Mouse (Mus musculus): ENCODE measurements around the gene Ccr9. TPM values are rescaled to one million over a fixed set of nuclear protein-coding genes. Genes with fewer than 3 reads are reported as not detected.

Ccr9 gene
- 0.10 and 0.12 TPM in 2 replicates for polyA plus RNA-seq (2012; rRNA removed)

GRCm38 (mm10) chr9:123678327-123679105, at the start of gene Ccr9, which contains the start of gene Slc6a20a:
Gene Ccr9, plus strand, starts transcription at chr9:123678439.
Gene Slc6a20a, minus strand, starts transcription at chr9:123678885.

GRCm38 (mm10) chr9:123632281-123632680, 46.0 kb upstream of the Ccr9 start, which contains the start of gene Slc6a20b:
Gene Slc6a20b, minus strand, starts transcription at chr9:123632565.

GRCm38 (mm10) chr9:123717186-123718008, 39.2 kb downstream of the Ccr9 start, which contains the start of gene Lztfl1:
Gene Lztfl1, minus strand, starts transcription at chr9:123717697.

GRCm38 (mm10) chr9:123806267-123806666, 128.0 kb downstream of the Ccr9 start, which contains the start of gene Cxcr6:
Gene Cxcr6, plus strand, starts transcription at chr9:123806475.

Other genes with a start within 250 kb of the Ccr9 start
- 8.7 and 9.5 TPM in 2 replicates for gene Limd1, start 199.7 kb upstream of the Ccr9 start, polyA plus RNA-seq (2012; rRNA removed)
- gene Sacm1l, start 148.7 kb upstream of the Ccr9 start, polyA plus RNA-seq (2012; rRNA removed), result 11.3 and 11.7 TPM in 2 replicates
- 0.20 and 0.22 TPM in 2 replicates for gene Slc6a20b, start 45.9 kb upstream of the Ccr9 start, polyA plus RNA-seq (2012; rRNA removed)
- gene Slc6a20a, start 446 bp downstream of the Ccr9 start, polyA plus RNA-seq (2012; rRNA removed), result 3.0 and 3.3 TPM in 2 replicates
- gene Lztfl1, start 39.3 kb downstream of the Ccr9 start, polyA plus RNA-seq (2012; rRNA removed), result 5.3 and 6.4 TPM in 2 replicates
- 0.08 and 0.10 TPM in 2 replicates for gene Cxcr6, start 128.0 kb downstream of the Ccr9 start, polyA plus RNA-seq (2012; rRNA removed)
- 2.7 and 3.5 TPM in 2 replicates for gene Fyco1, start 173.5 kb downstream of the Ccr9 start, polyA plus RNA-seq (2012; rRNA removed)
- 0.01 TPM in 2 replicates for gene Xcr1, start 183.6 kb downstream of the Ccr9 start, polyA plus RNA-seq (2012; rRNA removed)

Measured in liver, embryonic 18 days (tissue).